Mouse (Mus musculus): Measurements from ENCODE around the gene Dap.

DNA sequence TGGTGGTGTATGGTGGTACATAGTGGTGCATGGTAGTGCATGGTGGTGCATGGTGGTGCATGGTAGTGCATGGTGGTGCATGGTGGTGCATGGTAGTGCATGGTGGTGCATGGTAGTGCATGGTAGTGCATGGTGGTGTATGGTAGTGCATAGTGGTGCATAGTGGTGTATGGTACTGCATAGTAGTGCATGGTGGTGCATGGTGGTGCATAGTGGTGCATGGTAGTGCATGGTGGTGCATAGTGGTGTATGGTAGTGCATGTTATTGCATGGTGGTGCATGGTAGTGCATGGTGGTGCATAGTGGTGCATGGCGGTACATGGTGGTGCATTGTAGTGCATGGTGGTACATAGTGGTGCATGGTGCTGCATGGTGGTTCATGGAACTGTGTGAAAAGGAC lies 31.6 kb upstream of the Dap start:
- TF ChIP-seq CTCF (IDR thresholded peaks at IDR 0.05; ENCODE audit: extremely low read depth, insufficient read depth, insufficient read length, insufficient replicate concordance) (no peak), POLR2A (IDR thresholded peaks at IDR 0.05; ENCODE audit: low read depth, low read length) (no peak)

Data from spleen, adult 2 months (tissue).